Mouse (Mus musculus) layer of hippocampus, adult 11-12 months (tissue): ENCODE results near the gene Bhmt2.
A peak's percentile ranks its signal among the peaks of the same experiment; 100 is the strongest.

Source experiments
- DNase-seq: peaks from one replicate; pipeline ENCODE4 v3.0.0; 2022; ENCODE audit warnings: low spot score

The Bhmt2 gene

GRCm38 (mm10) chr13:93637282-93638245 lies 36.5 kb downstream of the Bhmt2 start, which contains the start of gene Bhmt:
Gene Bhmt, minus strand, starts transcription at chr13:93637961.
- DNase-seq, result no peak

DNA sequence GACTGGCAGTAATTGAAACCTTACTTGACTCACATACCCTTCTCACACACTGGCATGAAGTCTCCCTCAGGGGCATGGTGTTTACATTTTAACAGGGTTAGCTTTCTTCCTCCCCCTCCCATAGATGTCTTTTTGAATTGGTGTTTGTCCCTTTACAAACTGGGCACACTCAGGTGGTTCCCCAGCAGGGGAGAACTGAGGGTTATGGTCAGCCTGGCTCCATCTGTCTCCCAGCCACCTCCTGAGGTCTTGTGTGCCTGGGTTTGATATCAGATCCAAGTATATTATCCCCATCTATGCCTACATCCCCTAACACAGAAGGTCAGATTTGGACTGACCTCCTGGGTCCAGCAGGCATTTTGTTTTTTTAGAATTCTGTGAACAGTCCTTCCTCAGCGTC lies 37.5 kb downstream of the Bhmt2 start:
- DNase-seq, result no peak

GRCm38 (mm10) chr13:93632927-93633326 lies 41.2 kb downstream of the Bhmt2 start:
- DNase-seq, result no peak

GRCm38 (mm10) chr13:93630941-93631705 lies 43.0 kb downstream of the Bhmt2 start:
- DNase-seq, result peak; percentile 10

- no peak for DNase-seq
Observed at GRCm38 (mm10) chr13:93628861-93629260, 45.2 kb downstream of the Bhmt2 start.

- DNase-seq, result no peak
Observed at GRCm38 (mm10) chr13:93614361-93614948, 59.6 kb downstream of the Bhmt2 start.

- no peak for DNase-seq
Observed at GRCm38 (mm10) chr13:93613771-93614170, 60.3 kb downstream of the Bhmt2 start.

GRCm38 (mm10) chr13:93612660-93613607 lies 61.2 kb downstream of the Bhmt2 start:
- DNase-seq, result peak; percentile 86

- no peak for DNase-seq
Observed at GRCm38 (mm10) chr13:93608476-93608875, 65.6 kb downstream of the Bhmt2 start.

- DNase-seq, result peak; percentile 7
Observed at GRCm38 (mm10) chr13:93607701-93608100, 66.4 kb downstream of the Bhmt2 start.

DNA sequence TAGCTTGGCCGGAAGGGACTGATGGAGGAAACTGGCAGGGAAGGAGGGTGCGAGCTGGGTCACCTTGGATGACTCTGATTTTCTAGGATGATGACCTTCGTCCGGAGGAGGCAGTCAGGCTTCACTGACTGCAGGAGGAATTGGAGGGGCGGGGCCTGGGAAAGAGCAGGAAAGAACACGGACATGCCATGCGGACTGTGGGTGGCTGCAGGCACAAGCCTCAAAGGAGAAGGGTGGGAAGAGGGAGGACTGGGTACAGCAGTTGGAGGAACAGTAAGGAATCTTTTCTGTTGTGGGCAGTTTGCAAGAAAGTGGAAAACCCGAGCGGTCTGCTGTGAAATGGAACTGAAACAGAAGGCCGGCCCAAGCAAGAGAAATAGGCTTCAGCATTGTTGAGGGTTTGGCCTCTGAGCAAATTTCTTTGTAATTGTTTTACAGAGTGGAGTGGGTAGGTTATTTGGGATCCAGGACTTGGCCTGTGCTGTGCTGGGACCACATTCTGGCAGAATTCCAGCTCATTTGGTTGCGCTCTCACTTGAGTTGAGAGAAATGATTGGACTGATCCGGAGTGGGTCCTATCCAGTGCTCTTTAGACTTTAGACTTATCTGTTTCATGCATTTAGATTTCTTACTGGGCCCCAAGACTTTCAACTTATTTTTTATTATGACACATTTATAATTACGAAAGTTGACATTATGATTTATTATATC lies 67.1 kb downstream of the Bhmt2 start:
- DNase-seq, result peak; percentile 17
